Mouse (Mus musculus): ENCODE results near the gene Acvr2b. TPM values are rescaled to one million over a fixed set of nuclear protein-coding genes. Genes with fewer than 3 reads are reported as not detected.

Acvr2b gene
- polyA plus RNA-seq, 1 experiment from 2014 or later: 6.3 TPM

DNA sequence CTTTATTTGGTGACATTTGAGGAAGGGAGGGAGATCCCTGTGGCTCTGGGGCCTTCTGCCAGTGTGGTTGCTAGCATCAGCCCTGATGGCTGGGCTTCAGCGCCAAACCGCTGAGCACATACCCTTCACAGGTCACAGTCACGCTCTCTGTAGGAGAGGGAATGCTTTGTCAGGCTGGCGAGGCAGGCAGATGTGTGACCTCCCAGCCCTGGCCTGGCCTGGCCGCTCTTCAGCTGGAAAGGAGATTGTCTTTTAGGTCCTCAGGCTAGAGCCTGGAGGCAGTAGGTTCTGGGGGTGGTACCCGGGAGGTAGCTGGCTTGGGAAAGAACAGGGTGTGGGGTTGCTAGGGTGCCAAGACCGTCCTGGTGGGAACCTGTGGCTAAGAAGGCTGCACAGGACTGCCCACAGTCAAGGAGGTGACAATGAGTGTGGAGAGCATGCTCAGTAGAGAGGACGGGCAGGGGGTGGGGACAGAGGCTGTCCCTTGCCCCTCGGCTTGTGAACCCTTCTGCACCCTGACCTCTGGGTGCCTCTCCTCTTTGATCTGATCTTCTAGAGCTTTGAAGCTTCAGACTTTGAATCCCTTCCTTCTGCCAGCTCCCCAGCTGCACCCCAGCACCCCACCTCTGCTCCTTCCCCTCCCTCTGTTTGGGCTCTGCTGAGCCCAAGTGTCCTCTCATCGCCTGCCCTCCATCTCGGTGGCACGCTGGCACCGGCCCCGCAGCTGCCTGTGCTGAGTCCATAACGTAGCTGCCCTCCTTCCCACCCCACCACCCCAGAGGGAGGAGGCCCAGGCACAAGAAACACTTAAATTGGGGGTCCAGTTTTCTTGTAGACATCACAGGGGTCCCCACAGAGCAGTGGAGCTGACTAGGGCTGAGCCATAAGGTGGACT lies 73.0 kb downstream of the Acvr2b start:
- Histone ChIP-seq H3K27ac (ENCODE audit: low read length) (no peak overlapping the region), H3K9ac (ENCODE audit: low read depth, low read length) (no peak overlapping the region), H3K27me3 (replicated peaks; ENCODE audit: control insufficient read depth, insufficient read depth, low read length) (no peaks in the 10 kb centered on the region), H3K9me3 (ENCODE audit: control insufficient read depth, low read length) (no peaks in the 10 kb centered on the region), H3K4me2 (ENCODE audit: low read depth, low read length) (no peak overlapping the region), H3K4me1 (ENCODE audit: control insufficient read depth, insufficient read depth, low read length) (no peaks in the 10 kb centered on the region), H3K36me3 (ENCODE audit: control insufficient read depth, insufficient read depth, low read length) (no peaks in the 10 kb centered on the region), H3K4me3 (ENCODE audit: low read length) (no peak overlapping the region)
- 63% methylated on average over 15 of the region's 15 CpGs for WGBS
- no peak for ATAC-seq

DNA sequence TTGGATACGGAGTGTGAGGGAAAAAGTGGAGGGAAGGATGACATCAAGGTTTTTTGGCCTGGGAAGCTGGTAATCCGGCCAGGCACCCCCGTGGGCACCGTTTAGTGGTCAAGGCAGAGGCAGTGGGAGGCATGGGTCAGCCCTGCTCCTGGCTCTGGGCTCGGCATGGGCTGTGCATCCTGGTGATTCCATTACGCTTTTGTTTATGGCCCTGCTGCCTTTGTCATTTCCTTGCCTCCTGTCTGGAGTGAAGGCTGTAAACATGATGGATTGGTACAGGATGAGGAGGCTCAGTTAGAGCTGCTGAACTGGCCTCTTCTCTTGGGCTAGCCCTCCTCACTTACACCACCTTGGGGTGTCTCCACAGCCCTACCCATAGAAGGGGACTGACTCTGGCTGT lies 75.8 kb downstream of the Acvr2b start:
- 37% methylated on average over 6 of the region's 6 CpGs for WGBS
- H3K27me3 ChIP-seq (replicated peaks; ENCODE audit: control insufficient read depth, insufficient read depth, low read length): no peaks in the 10 kb centered on the region
- H3K36me3 ChIP-seq (ENCODE audit: control insufficient read depth, insufficient read depth, low read length): no peaks in the 10 kb centered on the region
- no peaks in the 10 kb centered on the region for H3K9me3 ChIP-seq (ENCODE audit: control insufficient read depth, low read length)
- H3K4me1 ChIP-seq (ENCODE audit: control insufficient read depth, insufficient read depth, low read length): no peaks in the 10 kb centered on the region
- no peak for ATAC-seq
- H3K4me2 ChIP-seq (ENCODE audit: low read depth, low read length): no peak overlapping the region
- no peak overlapping the region for H3K9ac ChIP-seq (ENCODE audit: low read depth, low read length)
- no peak overlapping the region for H3K27ac ChIP-seq (ENCODE audit: low read length)
- no peak overlapping the region for H3K4me3 ChIP-seq (ENCODE audit: low read length)

DNA sequence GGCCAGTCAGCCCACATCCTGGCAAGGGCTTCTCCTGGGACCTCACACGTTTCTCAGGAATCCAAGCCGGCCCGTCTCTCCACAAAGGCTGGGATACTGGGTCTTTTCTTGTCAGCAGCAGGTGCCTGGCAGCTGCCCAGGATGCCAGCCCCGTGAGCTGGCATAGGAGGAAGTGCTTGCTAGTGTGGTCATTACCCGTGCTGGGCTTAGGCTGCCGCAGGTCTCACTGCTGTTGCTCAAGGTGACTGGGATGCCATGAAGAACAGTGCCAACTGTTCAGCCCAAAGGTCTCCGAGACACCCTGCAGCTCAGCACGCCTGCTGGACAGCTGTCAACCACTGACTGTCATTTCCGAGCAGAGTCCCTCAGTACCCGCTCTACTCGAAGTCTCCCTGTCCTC lies 76.4 kb downstream of the Acvr2b start:
- Histone ChIP-seq H3K4me3 (ENCODE audit: low read length) (no peak overlapping the region), H3K36me3 (ENCODE audit: control insufficient read depth, insufficient read depth, low read length) (no peaks in the 10 kb centered on the region), H3K27me3 (replicated peaks; ENCODE audit: control insufficient read depth, insufficient read depth, low read length) (no peaks in the 10 kb centered on the region), H3K4me2 (ENCODE audit: low read depth, low read length) (no peak overlapping the region), H3K4me1 (ENCODE audit: control insufficient read depth, insufficient read depth, low read length) (no peaks in the 10 kb centered on the region), H3K27ac (ENCODE audit: low read length) (no peak overlapping the region), H3K9me3 (ENCODE audit: control insufficient read depth, low read length) (no peaks in the 10 kb centered on the region), H3K9ac (ENCODE audit: low read depth, low read length) (no peak overlapping the region)
- no peak for ATAC-seq
- 79% methylated on average over 11 of the region's 11 CpGs for WGBS

DNA sequence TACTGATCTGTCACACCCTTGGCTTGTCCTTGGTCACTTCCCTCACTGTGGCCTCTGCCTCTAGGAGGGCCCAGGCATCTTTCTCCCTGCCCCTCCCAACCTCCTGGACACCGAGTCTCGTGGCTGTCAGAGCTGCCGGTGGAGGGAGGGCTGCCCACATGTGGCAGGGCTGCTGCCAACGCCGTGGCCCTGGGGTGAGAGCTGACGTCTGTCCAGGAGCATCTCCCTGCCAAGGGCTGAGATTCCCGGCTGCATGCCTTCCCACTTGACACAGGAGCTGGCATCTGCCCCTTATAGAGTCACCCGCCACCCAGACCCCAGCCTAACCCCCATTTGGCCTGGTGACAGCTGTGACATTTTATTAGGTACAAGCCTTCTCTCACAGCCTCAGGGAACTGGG lies 77.4 kb downstream of the Acvr2b start:
- Histone ChIP-seq H3K9me3 (ENCODE audit: control insufficient read depth, low read length) (no peaks in the 10 kb centered on the region), H3K36me3 (ENCODE audit: control insufficient read depth, insufficient read depth, low read length) (no peaks in the 10 kb centered on the region), H3K27me3 (replicated peaks; ENCODE audit: control insufficient read depth, insufficient read depth, low read length) (no peaks in the 10 kb centered on the region), H3K9ac (ENCODE audit: low read depth, low read length) (no peak overlapping the region), H3K4me2 (ENCODE audit: low read depth, low read length) (no peak overlapping the region), H3K4me3 (ENCODE audit: low read length) (no peak overlapping the region), H3K4me1 (ENCODE audit: control insufficient read depth, insufficient read depth, low read length) (no peaks in the 10 kb centered on the region), H3K27ac (ENCODE audit: low read length) (no peak overlapping the region)
- ATAC-seq: no peak
- WGBS: 60% methylated on average over 8 of the region's 8 CpGs

DNA sequence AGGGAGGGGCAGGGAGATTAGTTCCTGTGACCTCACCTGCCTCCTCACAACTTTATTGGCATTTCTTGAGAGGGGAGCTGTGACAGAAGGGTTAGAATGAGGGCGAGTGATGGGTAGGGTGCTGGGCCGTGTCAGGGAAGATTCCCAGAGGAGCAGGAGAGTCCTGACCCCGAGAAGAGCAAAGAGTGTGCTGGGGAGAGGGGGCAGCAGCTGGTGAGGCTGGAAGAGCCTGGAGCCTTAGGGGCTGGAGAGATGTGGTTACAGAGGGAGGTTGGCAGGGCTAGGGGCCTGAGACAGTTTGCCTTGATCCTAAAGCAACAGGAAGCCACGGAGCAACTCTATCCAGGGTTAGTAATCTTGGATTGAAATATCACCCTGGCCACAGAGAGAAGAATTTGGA lies 79.7 kb downstream of the Acvr2b start:
- no peak overlapping the region for H3K9ac ChIP-seq (ENCODE audit: low read depth, low read length)
- H3K27me3 ChIP-seq (replicated peaks; ENCODE audit: control insufficient read depth, insufficient read depth, low read length): no peaks in the 10 kb centered on the region
- no peaks in the 10 kb centered on the region for H3K36me3 ChIP-seq (ENCODE audit: control insufficient read depth, insufficient read depth, low read length)
- no peaks in the 10 kb centered on the region for H3K4me1 ChIP-seq (ENCODE audit: control insufficient read depth, insufficient read depth, low read length)
- no peak for ATAC-seq
- H3K27ac ChIP-seq (ENCODE audit: low read length): no peak overlapping the region
- no peaks in the 10 kb centered on the region for H3K9me3 ChIP-seq (ENCODE audit: control insufficient read depth, low read length)
- WGBS: 71% methylated on average over 4 of the region's 4 CpGs
- H3K4me2 ChIP-seq (ENCODE audit: low read depth, low read length): no peak overlapping the region
- H3K4me3 ChIP-seq (ENCODE audit: low read length): no peak overlapping the region

DNA sequence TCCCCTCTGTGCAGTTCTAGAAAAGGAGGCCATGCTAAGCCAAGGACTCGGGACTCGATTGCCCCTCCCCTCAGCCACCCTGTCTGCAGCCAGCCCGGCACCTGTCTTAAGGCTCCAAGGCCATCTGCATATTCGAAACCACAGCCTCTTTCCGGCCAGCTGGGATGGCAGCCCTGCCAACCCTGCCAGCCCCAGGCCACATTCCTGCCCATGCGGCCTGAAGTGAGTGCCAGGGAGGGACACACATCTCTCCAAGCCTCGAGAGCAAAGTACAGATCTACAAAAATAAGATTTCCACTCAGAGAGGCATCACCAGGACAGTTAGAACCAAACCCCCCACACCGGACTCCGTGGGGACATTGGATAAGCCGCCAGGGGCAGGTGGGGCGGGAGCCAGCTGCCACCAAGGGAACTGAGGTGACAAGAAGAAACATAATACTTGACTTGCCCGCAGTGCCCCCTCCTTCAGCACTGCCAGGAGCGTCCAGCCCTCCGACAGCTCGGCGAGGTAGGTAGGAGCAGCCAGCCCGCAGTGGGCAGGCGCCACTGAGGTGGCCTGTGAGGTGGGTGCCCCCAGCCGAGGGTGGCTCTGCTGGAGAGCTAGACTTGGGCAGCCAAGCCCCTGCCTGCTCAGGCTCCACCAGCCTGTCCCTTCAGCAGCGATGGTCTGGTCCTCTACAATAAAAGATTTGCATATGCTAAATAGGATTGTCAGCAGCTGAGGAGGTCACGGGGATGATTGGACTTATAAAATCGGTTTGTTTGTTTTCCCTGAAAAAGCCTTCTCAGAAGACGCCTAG lies 81.8 kb downstream of the Acvr2b start:
- no peak for ATAC-seq
- H3K27me3 ChIP-seq (replicated peaks; ENCODE audit: control insufficient read depth, insufficient read depth, low read length): no peaks in the 10 kb centered on the region
- WGBS: 47% methylated on average over 23 of the region's 23 CpGs
- H3K9ac ChIP-seq (ENCODE audit: low read depth, low read length): no peak overlapping the region
- no peak overlapping the region for H3K4me3 ChIP-seq (ENCODE audit: low read length)
- no peaks in the 10 kb centered on the region for H3K36me3 ChIP-seq (ENCODE audit: control insufficient read depth, insufficient read depth, low read length)
- no peak overlapping the region for H3K4me2 ChIP-seq (ENCODE audit: low read depth, low read length)
- no peak overlapping the region for H3K27ac ChIP-seq (ENCODE audit: low read length)
- no peaks in the 10 kb centered on the region for H3K9me3 ChIP-seq (ENCODE audit: control insufficient read depth, low read length)
- no peaks in the 10 kb centered on the region for H3K4me1 ChIP-seq (ENCODE audit: control insufficient read depth, insufficient read depth, low read length)

DNA sequence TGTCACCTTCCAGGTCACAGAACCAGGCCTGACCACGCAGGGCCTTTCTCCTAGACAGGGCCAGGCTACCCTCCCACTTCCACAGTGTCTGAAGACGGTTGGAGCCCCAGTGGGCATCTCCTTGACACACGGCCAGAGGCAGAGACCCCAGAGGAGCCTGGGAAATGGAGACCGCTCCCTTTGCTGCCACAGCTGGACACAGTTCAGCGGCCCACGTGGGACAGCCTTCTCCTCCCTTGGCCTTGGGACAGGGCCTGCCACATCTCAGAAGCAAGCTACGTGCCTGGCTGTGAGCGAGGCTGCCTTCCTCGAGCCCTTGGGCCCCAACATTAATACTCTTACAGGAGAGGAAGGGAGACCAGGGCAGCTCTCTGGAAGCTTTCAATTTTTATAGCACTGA lies 82.5 kb downstream of the Acvr2b start:
- H3K9ac ChIP-seq (ENCODE audit: low read depth, low read length): no peak overlapping the region
- no peaks in the 10 kb centered on the region for H3K9me3 ChIP-seq (ENCODE audit: control insufficient read depth, low read length)
- H3K27me3 ChIP-seq (replicated peaks; ENCODE audit: control insufficient read depth, insufficient read depth, low read length): no peaks in the 10 kb centered on the region
- no peak overlapping the region for H3K4me2 ChIP-seq (ENCODE audit: low read depth, low read length)
- H3K27ac ChIP-seq (ENCODE audit: low read length): no peak overlapping the region
- no peaks in the 10 kb centered on the region for H3K36me3 ChIP-seq (ENCODE audit: control insufficient read depth, insufficient read depth, low read length)
- 57% methylated on average over 9 of the region's 9 CpGs for WGBS
- no peaks in the 10 kb centered on the region for H3K4me1 ChIP-seq (ENCODE audit: control insufficient read depth, insufficient read depth, low read length)
- H3K4me3 ChIP-seq (ENCODE audit: low read length): no peak overlapping the region
- ATAC-seq: no peak

Other genes starting within 250 kb of the Acvr2b start
- 3.1 and 3.7 TPM in 2 replicates for gene Acaa1b, start 245.0 kb upstream of the Acvr2b start, polyA plus RNA-seq (2015; fragmentation: Nextera tagmentation; extraction: Ambion mirVana)
- not detected in 2 replicates for gene Gm47289, start 243.0 kb upstream of the Acvr2b start, polyA plus RNA-seq (2015; fragmentation: Nextera tagmentation; extraction: Ambion mirVana)
- gene Slc22a13, start 193.0 kb upstream of the Acvr2b start, polyA plus RNA-seq (2015; fragmentation: Nextera tagmentation; extraction: Ambion mirVana): not detected in 2 replicates
- 9.1 and 9.5 TPM in 2 replicates for gene Oxsr1, start 79.7 kb upstream of the Acvr2b start, polyA plus RNA-seq (2015; fragmentation: Nextera tagmentation; extraction: Ambion mirVana)
- gene Acaa1a, start 62.4 kb upstream of the Acvr2b start, polyA plus RNA-seq (2015; fragmentation: Nextera tagmentation; extraction: Ambion mirVana): 114 and 116 TPM in 2 replicates
- gene Myd88, start 60.7 kb upstream of the Acvr2b start, polyA plus RNA-seq (2015; fragmentation: Nextera tagmentation; extraction: Ambion mirVana): 35.0 and 36.3 TPM in 2 replicates
- 17.4 and 18.5 TPM in 2 replicates for gene Xylb, start 44.7 kb upstream of the Acvr2b start, polyA plus RNA-seq (2015; fragmentation: Nextera tagmentation; extraction: Ambion mirVana)
- 0.10 and 0.16 TPM in 2 replicates for gene Slc22a14, start 36.6 kb upstream of the Acvr2b start, polyA plus RNA-seq (2015; fragmentation: Nextera tagmentation; extraction: Ambion mirVana)
- gene Exog, start 42.8 kb downstream of the Acvr2b start, polyA plus RNA-seq (2015; fragmentation: Nextera tagmentation; extraction: Ambion mirVana): 15.3 and 17.5 TPM in 2 replicates
- 0.26 and 0.29 TPM in 2 replicates for gene Scn5a, start 176.9 kb downstream of the Acvr2b start, polyA plus RNA-seq (2015; fragmentation: Nextera tagmentation; extraction: Ambion mirVana)

Data from intestine, embryonic 16.5 days (tissue).